In genomic region chr5:78474041-78474440, GRCm38 (mm10) we compare ENCODE assay signal across 17 mouse cellular contexts.
"Had no signal": no experiment of that assay in that cellular context is flagged by ENCODE, and none has a peak within 500 bp of the region (broad histone marks: within the 10 kb centered on the region; RNA-seq: fewer than 3 reads in every experiment).

No protein-coding gene starts in this region.

- H3K27ac ChIP-seq: midbrain, embryonic 13.5 days; midbrain, embryonic 15.5 days; neural tube, embryonic 13.5 days; neural tube, embryonic 15.5 days had no signal

- H3K9me3 ChIP-seq: megakaryocyte, embryonic 14.5 days; midbrain, embryonic 13.5 days; midbrain, embryonic 15.5 days; neural tube, embryonic 13.5 days; neural tube, embryonic 15.5 days had no signal

- ATAC-seq: midbrain, embryonic 13.5 days; midbrain, embryonic 15.5 days had no signal

- H3K36me3 ChIP-seq: midbrain, embryonic 13.5 days; midbrain, embryonic 15.5 days; neural tube, embryonic 13.5 days; neural tube, embryonic 15.5 days had no signal

- DNase-seq: lung, adult 18-20 months; lung, embryonic 14.5 days; lung, postnatal 10 days; lung, postnatal 4 days; retina, postnatal 1 day; right cerebral cortex, adult 18-20 months; right cerebral cortex, postnatal 25 days; right cerebral cortex, postnatal 4 days; spleen, adult 18-20 months; thymus, adult 18-20 months; thymus, postnatal 14 days; thymus, postnatal 36 days had no signal

- H3K27me3 ChIP-seq: megakaryocyte, embryonic 14.5 days; midbrain, embryonic 13.5 days; midbrain, embryonic 15.5 days; neural tube, embryonic 13.5 days; neural tube, embryonic 15.5 days had no signal

- H3K4me2 ChIP-seq: lung, embryonic 14.5 days; midbrain, embryonic 13.5 days; midbrain, embryonic 15.5 days; neural tube, embryonic 13.5 days; neural tube, embryonic 15.5 days had no signal

- H3K9ac ChIP-seq: lung, embryonic 14.5 days; midbrain, embryonic 13.5 days; midbrain, embryonic 15.5 days; neural tube, embryonic 13.5 days; neural tube, embryonic 15.5 days had no signal

- H3K4me1 ChIP-seq: megakaryocyte, embryonic 14.5 days; midbrain, embryonic 13.5 days; midbrain, embryonic 15.5 days; neural tube, embryonic 13.5 days; neural tube, embryonic 15.5 days had no signal

- H3K4me3 ChIP-seq: megakaryocyte, embryonic 14.5 days; midbrain, embryonic 13.5 days; midbrain, embryonic 15.5 days; neural tube, embryonic 13.5 days; neural tube, embryonic 15.5 days had no signal
